Mouse (Mus musculus): Measurements from ENCODE around the gene Katnb1. TPM values are rescaled to one million over a fixed set of nuclear protein-coding genes. Genes with fewer than 3 reads are reported as not detected.

Gene Katnb1
- polyA plus RNA-seq, 1 experiment: 17.7 TPM

DNA sequence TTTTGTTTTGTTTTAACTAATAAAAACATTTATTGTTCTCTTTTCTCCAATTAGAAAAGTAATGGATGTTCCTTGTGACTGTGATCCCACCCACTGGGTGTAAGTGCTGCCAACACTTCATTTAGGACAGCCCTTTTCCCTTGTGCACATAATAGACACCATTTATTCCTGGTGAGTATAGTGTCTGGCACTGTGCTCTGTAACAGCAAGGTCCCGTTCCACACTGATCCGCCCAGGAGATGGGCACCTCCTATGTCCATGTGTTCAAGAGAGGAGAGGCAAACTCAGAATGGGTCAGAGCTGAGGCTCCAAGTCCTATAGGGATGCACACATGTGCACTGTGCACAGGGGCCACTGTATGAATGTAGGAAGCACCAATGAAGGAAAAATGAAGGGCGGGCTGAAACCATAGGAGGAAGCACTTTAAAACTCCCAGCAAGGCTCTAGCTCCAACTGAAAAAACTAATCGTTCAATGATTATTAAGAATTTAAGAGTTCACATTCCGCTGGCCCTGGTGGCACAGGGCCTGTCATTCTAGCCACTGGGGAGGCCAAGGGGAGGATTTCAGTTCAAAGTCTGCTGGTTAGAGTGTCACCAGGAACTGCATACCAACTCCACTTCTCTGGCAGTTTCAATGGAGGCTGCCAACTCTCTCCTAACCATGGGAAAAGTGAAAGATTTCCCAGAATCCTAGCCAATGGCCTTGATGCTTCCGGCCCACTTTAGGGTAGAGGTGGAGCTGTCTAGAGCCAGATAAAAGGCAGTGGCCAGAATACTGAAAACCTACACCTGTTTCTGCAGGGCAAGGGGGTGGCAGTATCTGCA is 63.0 kb downstream of the Katnb1 start:
- Histone ChIP-seq H3K27me3 (ENCODE audit: control insufficient read depth, insufficient read depth, low read length) (no peaks in the 10 kb centered on the region), H3K27ac (ENCODE audit: insufficient read depth, low read depth, low read length) (peak overlapping the region; percentile 92), H3K4me3 (ENCODE audit: low read depth, low read length) (no peak overlapping the region), H3K4me1 (ENCODE audit: control insufficient read depth, insufficient read depth, insufficient read length, low read length) (peaks cover 43% of the 10 kb centered on the region), H3K36me3 (ENCODE audit: control insufficient read depth, insufficient read depth, low read length) (no peaks in the 10 kb centered on the region)
- 30% methylated on average over 6 of the region's 6 CpGs for WGBS
- TF ChIP-seq POLR2A (IDR thresholded peaks at IDR 0.05; ENCODE audit: low read depth, low read length) (no peak), CTCF (IDR thresholded peaks at IDR 0.05; ENCODE audit: extremely low read depth, insufficient read length, insufficient replicate concordance, low read depth, low read length) (no peak)

GRCm38 (mm10) chr8:95144631-95145015 is 63.6 kb downstream of the Katnb1 start:
- 19% methylated on average over 2 of the region's 2 CpGs for WGBS
- no peaks in the 10 kb centered on the region for H3K27me3 ChIP-seq (ENCODE audit: control insufficient read depth, insufficient read depth, low read length)
- no peak overlapping the region for H3K4me3 ChIP-seq (ENCODE audit: low read depth, low read length)
- peak overlapping the region; percentile 92 for H3K27ac ChIP-seq (ENCODE audit: insufficient read depth, low read depth, low read length)
- H3K4me1 ChIP-seq (ENCODE audit: control insufficient read depth, insufficient read depth, insufficient read length, low read length): peaks cover 43% of the 10 kb centered on the region
- H3K36me3 ChIP-seq (ENCODE audit: control insufficient read depth, insufficient read depth, low read length): no peaks in the 10 kb centered on the region
- TF ChIP-seq POLR2A (IDR thresholded peaks at IDR 0.05; ENCODE audit: low read depth, low read length) (no peak), CTCF (IDR thresholded peaks at IDR 0.05; ENCODE audit: extremely low read depth, insufficient read length, insufficient replicate concordance, low read depth, low read length) (no peak)

- Histone ChIP-seq H3K27ac (ENCODE audit: insufficient read depth, low read depth, low read length) (no peak overlapping the region), H3K27me3 (ENCODE audit: control insufficient read depth, insufficient read depth, low read length) (no peaks in the 10 kb centered on the region), H3K4me1 (ENCODE audit: control insufficient read depth, insufficient read depth, insufficient read length, low read length) (peaks cover 42% of the 10 kb centered on the region), H3K36me3 (ENCODE audit: control insufficient read depth, insufficient read depth, low read length) (no peaks in the 10 kb centered on the region), H3K4me3 (ENCODE audit: low read depth, low read length) (no peak overlapping the region)
- TF ChIP-seq POLR2A (IDR thresholded peaks at IDR 0.05; ENCODE audit: low read depth, low read length) (no peak), CTCF (IDR thresholded peaks at IDR 0.05; ENCODE audit: extremely low read depth, insufficient read length, insufficient replicate concordance, low read depth, low read length) (no peak)
- 52% methylated on average over 2 of the region's 2 CpGs for WGBS
Observed at GRCm38 (mm10) chr8:95146044-95146745, 65.2 kb downstream of the Katnb1 start.

DNA sequence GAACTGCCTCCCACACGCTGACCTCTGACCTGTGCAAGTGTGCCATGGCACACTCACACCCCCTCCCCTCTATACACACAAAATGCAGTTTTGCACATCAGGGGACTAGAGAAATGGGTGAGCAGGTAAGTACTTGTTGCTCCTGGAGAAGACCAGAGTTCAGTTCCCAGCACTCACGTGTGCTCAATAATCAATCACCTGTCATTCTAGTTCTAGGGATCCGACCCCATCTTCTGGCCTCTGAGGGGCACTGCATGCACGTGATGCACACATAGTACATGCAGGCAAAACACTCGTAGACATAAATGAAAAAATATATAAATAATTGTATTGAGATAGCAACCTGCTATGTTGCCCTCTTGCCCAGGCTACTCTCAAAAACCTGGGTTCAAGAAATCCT is 65.9 kb downstream of the Katnb1 start:
- H3K4me3 ChIP-seq (ENCODE audit: low read depth, low read length): no peak overlapping the region
- H3K36me3 ChIP-seq (ENCODE audit: control insufficient read depth, insufficient read depth, low read length): no peaks in the 10 kb centered on the region
- H3K27ac ChIP-seq (ENCODE audit: insufficient read depth, low read depth, low read length): no peak overlapping the region
- WGBS: 92% methylated on average over 5 of the region's 5 CpGs
- H3K4me1 ChIP-seq (ENCODE audit: control insufficient read depth, insufficient read depth, insufficient read length, low read length): peaks cover 41% of the 10 kb centered on the region
- no peaks in the 10 kb centered on the region for H3K27me3 ChIP-seq (ENCODE audit: control insufficient read depth, insufficient read depth, low read length)
- TF ChIP-seq CTCF (IDR thresholded peaks at IDR 0.05; ENCODE audit: extremely low read depth, insufficient read length, insufficient replicate concordance, low read depth, low read length): no peak
- TF ChIP-seq POLR2A (IDR thresholded peaks at IDR 0.05; ENCODE audit: low read depth, low read length): no peak

DNA sequence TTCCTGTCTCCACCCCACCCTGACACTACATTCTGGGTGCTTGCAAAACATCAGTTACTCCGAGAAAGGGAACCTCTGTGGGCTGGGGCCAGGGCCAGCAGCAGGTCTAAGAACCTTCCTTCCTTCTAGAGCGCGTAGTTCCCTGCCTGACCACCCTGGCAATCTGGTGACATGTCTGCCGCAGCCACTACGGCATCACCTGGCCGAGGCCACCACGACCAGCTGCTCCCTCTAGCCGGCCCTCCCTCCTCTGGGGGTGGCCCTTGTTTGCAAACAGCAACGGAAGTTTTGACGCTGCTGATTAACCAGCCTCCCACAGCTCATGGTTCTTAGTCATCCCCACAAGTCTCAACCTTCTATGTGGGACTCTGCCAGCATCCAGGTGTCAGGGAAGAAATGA is 68.4 kb downstream of the Katnb1 start:
- TF ChIP-seq CTCF (IDR thresholded peaks at IDR 0.05; ENCODE audit: extremely low read depth, insufficient read length, insufficient replicate concordance, low read depth, low read length) (no peak), POLR2A (IDR thresholded peaks at IDR 0.05; ENCODE audit: low read depth, low read length) (no peak)
- peaks cover 23% of the 10 kb centered on the region for H3K4me1 ChIP-seq (ENCODE audit: control insufficient read depth, insufficient read depth, insufficient read length, low read length)
- H3K27me3 ChIP-seq (ENCODE audit: control insufficient read depth, insufficient read depth, low read length): no peaks in the 10 kb centered on the region
- H3K36me3 ChIP-seq (ENCODE audit: control insufficient read depth, insufficient read depth, low read length): no peaks in the 10 kb centered on the region
- WGBS: 30% methylated on average over 10 of the region's 10 CpGs
- H3K4me3 ChIP-seq (ENCODE audit: low read depth, low read length): no peak overlapping the region
- H3K27ac ChIP-seq (ENCODE audit: insufficient read depth, low read depth, low read length): no peak overlapping the region

DNA sequence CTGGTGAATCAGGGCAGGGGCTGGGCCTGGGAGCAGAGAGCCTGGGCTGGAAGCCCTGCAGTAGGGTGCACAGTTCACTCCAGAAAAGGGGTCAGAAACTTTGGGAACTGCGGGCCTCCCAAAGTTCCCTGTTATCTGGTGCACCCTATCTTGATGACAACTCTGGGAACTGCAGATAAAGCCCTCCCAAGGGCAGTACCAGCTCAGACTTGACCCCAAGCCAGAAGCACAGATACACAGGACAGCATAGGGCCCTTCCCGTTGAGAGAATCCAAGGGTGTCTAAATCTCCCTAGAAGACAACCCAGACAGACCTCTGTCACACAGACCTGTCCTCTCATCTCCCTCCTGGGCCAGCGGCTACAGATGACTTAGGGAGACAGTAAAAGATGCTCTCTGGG is 69.6 kb downstream of the Katnb1 start:
- H3K27me3 ChIP-seq (ENCODE audit: control insufficient read depth, insufficient read depth, low read length): no peaks in the 10 kb centered on the region
- H3K4me3 ChIP-seq (ENCODE audit: low read depth, low read length): no peak overlapping the region
- peaks cover 18% of the 10 kb centered on the region for H3K4me1 ChIP-seq (ENCODE audit: control insufficient read depth, insufficient read depth, insufficient read length, low read length)
- no peaks in the 10 kb centered on the region for H3K36me3 ChIP-seq (ENCODE audit: control insufficient read depth, insufficient read depth, low read length)
- WGBS: 79% methylated on average over 3 of the region's 3 CpGs
- no peak overlapping the region for H3K27ac ChIP-seq (ENCODE audit: insufficient read depth, low read depth, low read length)
- no peak for TF ChIP-seq CTCF (IDR thresholded peaks at IDR 0.05; ENCODE audit: extremely low read depth, insufficient read length, insufficient replicate concordance, low read depth, low read length)
- TF ChIP-seq POLR2A (IDR thresholded peaks at IDR 0.05; ENCODE audit: low read depth, low read length): no peak

Other genes starting within 250 kb of the Katnb1 start
- gene Coq9, start 242.9 kb upstream of the Katnb1 start, polyA plus RNA-seq (2012; rRNA removed): 154 and 238 TPM in 2 replicates
- 16.7 and 32.0 TPM in 2 replicates for gene Ciapin1, start 242.8 kb upstream of the Katnb1 start, polyA plus RNA-seq (2012; rRNA removed)
- 32.3 and 57.1 TPM in 2 replicates for gene Polr2c, start 223.7 kb upstream of the Katnb1 start, polyA plus RNA-seq (2012; rRNA removed)
- 58.8 and 156 TPM in 2 replicates for gene Dok4, start 204.9 kb upstream of the Katnb1 start, polyA plus RNA-seq (2012; rRNA removed)
- 8.1 TPM in 2 replicates for gene Ccdc102a, start 163.1 kb upstream of the Katnb1 start, polyA plus RNA-seq (2012; rRNA removed)
- gene Adgrg5, start 157.5 kb upstream of the Katnb1 start, polyA plus RNA-seq (2012; rRNA removed): 10.2 and 15.4 TPM in 2 replicates
- gene Adgrg1, start 106.4 kb upstream of the Katnb1 start, polyA plus RNA-seq (2012; rRNA removed): 32.3 and 36.4 TPM in 2 replicates
- 3.5 and 7.6 TPM in 2 replicates for gene Adgrg3, start 63.5 kb upstream of the Katnb1 start, polyA plus RNA-seq (2012; rRNA removed)
- not detected in 2 replicates for gene Drc7, start 26.1 kb upstream of the Katnb1 start, polyA plus RNA-seq (2012; rRNA removed)
- 35.0 and 64.7 TPM in 2 replicates for gene Kifc3, start 121.6 kb downstream of the Katnb1 start, polyA plus RNA-seq (2012; rRNA removed)
- 0.13 and 0.15 TPM in 2 replicates for gene Cngb1, start 225.4 kb downstream of the Katnb1 start, polyA plus RNA-seq (2012; rRNA removed)
- not detected in 2 replicates for gene Tepp, start 229.4 kb downstream of the Katnb1 start, polyA plus RNA-seq (2012; rRNA removed)

All from small intestine, adult 2 months (tissue).